Mouse (Mus musculus) ES-Bruce4 (cell line): ENCODE measurements around the gene Klhdc7b. TPM values are rescaled to one million over a fixed set of nuclear protein-coding genes. Genes with fewer than 3 reads are reported as not detected.

Experiments used
- H3K27ac ChIP-seq: 2 replicates; pipeline ENCODE4 v1.5.1; 2012; ENCODE audit warnings: low read length, inconsistent platforms; ENCODE audit not compliant: insufficient read depth
- H3K27me3 ChIP-seq: 2 replicates; pipeline ENCODE4 v1.6.1; 2012; ENCODE audit warnings: mild to moderate bottlenecking, low read length, inconsistent platforms; ENCODE audit not compliant: control insufficient read depth, poor library complexity, insufficient read depth, severe bottlenecking
- H3K36me3 ChIP-seq: 2 replicates; pipeline ENCODE4 v1.6.1; 2012; ENCODE audit warnings: inconsistent platforms, mild to moderate bottlenecking, low read length, moderate library complexity; ENCODE audit not compliant: control insufficient read depth, poor library complexity, insufficient read depth, severe bottlenecking
- H3K4me1 ChIP-seq: one replicate; pipeline ENCODE4 v1.8.1; 2011; ENCODE audit warnings: low read length; ENCODE audit not compliant: control insufficient read depth, insufficient read depth
- H3K4me3 ChIP-seq: 2 replicates; pipeline ENCODE4 v1.5.1; 2011; ENCODE audit warnings: low read depth, mild to moderate bottlenecking, low read length
- H3K9ac ChIP-seq: 2 replicates; pipeline ENCODE4 v1.6.1; 2012; ENCODE audit warnings: low read depth, mild to moderate bottlenecking, inconsistent platforms; ENCODE audit not compliant: poor library complexity, severe bottlenecking
- H3K9me3 ChIP-seq: replicated peaks from 2 replicates; pipeline ENCODE4 v1.6.1; 2012; ENCODE audit warnings: mild to moderate bottlenecking, low read length, inconsistent platforms; ENCODE audit not compliant: control insufficient read depth, poor library complexity, insufficient read depth, severe bottlenecking
- CTCF ChIP-seq: IDR thresholded peaks from one replicate; pipeline ENCODE4 v1.8.1; 2011; ENCODE audit warnings: low read depth, low read length
- EP300 ChIP-seq: IDR thresholded peaks from 2 replicates; pipeline ENCODE4 v1.6.1; 2011; ENCODE audit warnings: low read depth, low read length; ENCODE audit not compliant: insufficient read depth
- POLR2A ChIP-seq: IDR thresholded peaks from one replicate; pipeline ENCODE4 v1.8.1; 2011; ENCODE audit warnings: low read length; ENCODE audit not compliant: insufficient read depth
- polyA plus RNA-seq: library from polyadenylated mRNA; stranded (reverse); fragments of >200 nt; gene quantifications from 2 replicates; pipeline ENCODE4 v1.2.4, GENCODE M21; 2011; ENCODE audit warnings: low read depth; ENCODE audit not compliant: missing spikeins, insufficient read depth, insufficient read length

The Klhdc7b gene
- polyA plus RNA-seq, 1 experiment: not detected

GRCm38 (mm10) chr15:89431806-89432205 is 47.1 kb downstream of the Klhdc7b start:
- Histone ChIP-seq H3K9me3 (no peaks in the 10 kb centered on the region), H3K27ac (no peak overlapping the region), H3K27me3 (no peaks in the 10 kb centered on the region), H3K4me1 (no peaks in the 10 kb centered on the region), H3K4me3 (no peak overlapping the region), H3K9ac (no peak overlapping the region), H3K36me3 (peaks cover 5% of the 10 kb centered on the region; the same call in 1 of the 2 replicates)
- TF ChIP-seq EP300 (no peak), POLR2A (no peak), CTCF (no peak)

GRCm38 (mm10) chr15:89432946-89433345 is 48.2 kb downstream of the Klhdc7b start:
- Histone ChIP-seq H3K4me3 (no peak overlapping the region), H3K4me1 (no peaks in the 10 kb centered on the region), H3K9me3 (no peaks in the 10 kb centered on the region), H3K27ac (no peak overlapping the region), H3K9ac (no peak overlapping the region), H3K36me3 (no peaks in the 10 kb centered on the region), H3K27me3 (no peaks in the 10 kb centered on the region)
- no peak for TF ChIP-seq POLR2A
- no peak for TF ChIP-seq CTCF
- TF ChIP-seq EP300: no peak

- no peak overlapping the region for H3K27ac ChIP-seq
- H3K9ac ChIP-seq: no peak overlapping the region
- H3K36me3 ChIP-seq: no peaks in the 10 kb centered on the region
- no peak for TF ChIP-seq POLR2A
- TF ChIP-seq CTCF: no peak
- TF ChIP-seq EP300: no peak
- no peak overlapping the region for H3K4me3 ChIP-seq
- no peaks in the 10 kb centered on the region for H3K4me1 ChIP-seq
- no peaks in the 10 kb centered on the region for H3K27me3 ChIP-seq
- H3K9me3 ChIP-seq: no peaks in the 10 kb centered on the region
These were observed 49.4 kb downstream of the Klhdc7b start for GRCm38 (mm10) chr15:89434136-89434535.

- no peaks in the 10 kb centered on the region for H3K9me3 ChIP-seq
These were observed 51.2 kb downstream of the Klhdc7b start for GRCm38 (mm10) chr15:89435878-89436277.

More at GRCm38 (mm10) chr15:89435878-89436277, 51.2 kb downstream of the Klhdc7b start:
- H3K27me3 ChIP-seq: no peaks in the 10 kb centered on the region; the same call in 1 of the 2 replicates
- no peak overlapping the region for H3K4me3 ChIP-seq
- no peaks in the 10 kb centered on the region for H3K36me3 ChIP-seq
- no peak overlapping the region for H3K9ac ChIP-seq
- TF ChIP-seq EP300 (no peak), POLR2A (no peak), CTCF (no peak)
- no peaks in the 10 kb centered on the region for H3K4me1 ChIP-seq
- no peak overlapping the region for H3K27ac ChIP-seq

Other genes with a start within 250 kb of the Klhdc7b start
- 33.2 and 38.2 TPM in 2 replicates for gene Mapk12, start 244.2 kb upstream of the Klhdc7b start, polyA plus RNA-seq
- 9.1 and 9.3 TPM in 2 replicates for gene Mapk11, start 235.3 kb upstream of the Klhdc7b start, polyA plus RNA-seq
- 86.1 and 96.7 TPM in 2 replicates for gene Plxnb2, start 204.1 kb upstream of the Klhdc7b start, polyA plus RNA-seq
- 9.1 and 10.0 TPM in 2 replicates for gene Dennd6b, start 188.4 kb upstream of the Klhdc7b start, polyA plus RNA-seq
- 13.3 and 14.3 TPM in 2 replicates for gene Ppp6r2, start 173.4 kb upstream of the Klhdc7b start, polyA plus RNA-seq
- gene Sbf1, start 69.6 kb upstream of the Klhdc7b start, polyA plus RNA-seq: 51.5 and 66.1 TPM in 2 replicates
- 1.1 TPM in 1 of 2 replicates, not detected in the other for gene Adm2, start 62.2 kb upstream of the Klhdc7b start, polyA plus RNA-seq
- not detected in 2 replicates for gene Miox, start 50.5 kb upstream of the Klhdc7b start, polyA plus RNA-seq
- 41.4 and 42.1 TPM in 2 replicates for gene Lmf2, start 29.3 kb upstream of the Klhdc7b start, polyA plus RNA-seq
- 164 and 173 TPM in 2 replicates for gene Ncaph2, start 29.2 kb upstream of the Klhdc7b start, polyA plus RNA-seq
- 11.0 and 12.0 TPM in 2 replicates for gene Sco2, start 11.1 kb upstream of the Klhdc7b start, polyA plus RNA-seq
- gene Tymp, start 7.9 kb upstream of the Klhdc7b start, polyA plus RNA-seq: not detected in 2 replicates
- 1.4 and 2.6 TPM in 2 replicates for gene Odf3b, start 5.6 kb upstream of the Klhdc7b start, polyA plus RNA-seq
- not detected in 2 replicates for gene Syce3, start 25.6 kb downstream of the Klhdc7b start, polyA plus RNA-seq
- 4.9 and 6.1 TPM in 2 replicates for gene Cpt1b, start 40.9 kb downstream of the Klhdc7b start, polyA plus RNA-seq
- gene C730034F03Rik, start 44.7 kb downstream of the Klhdc7b start, polyA plus RNA-seq: 2.1 and 3.2 TPM in 2 replicates
- not detected in 2 replicates for gene Gm44502, start 44.8 kb downstream of the Klhdc7b start, polyA plus RNA-seq
- 41.3 and 45.7 TPM in 2 replicates for gene Chkb, start 45.0 kb downstream of the Klhdc7b start, polyA plus RNA-seq
- 4.2 and 4.9 TPM in 2 replicates for gene Mapk8ip2, start 69.0 kb downstream of the Klhdc7b start, polyA plus RNA-seq
- 17.9 and 24.9 TPM in 2 replicates for gene Arsa, start 92.5 kb downstream of the Klhdc7b start, polyA plus RNA-seq
- gene Shank3, start 114.7 kb downstream of the Klhdc7b start, polyA plus RNA-seq: 4.4 and 5.6 TPM in 2 replicates
- gene Acr, start 183.4 kb downstream of the Klhdc7b start, polyA plus RNA-seq: not detected in 2 replicates
- 9.7 and 12.6 TPM in 2 replicates for gene Rabl2, start 207.0 kb downstream of the Klhdc7b start, polyA plus RNA-seq